Mouse (Mus musculus) granulocyte monocyte progenitor cell, adult 5-6 weeks (primary cell): Measurements from ENCODE around the gene Tas1r2. TPM values are rescaled to one million over a fixed set of nuclear protein-coding genes. Genes with fewer than 3 reads are reported as not detected.

ENCODE experiments used
- ATAC-seq: replicated peaks from 2 replicates; pipeline ENCODE4 v1.8.0; 2016; ENCODE audit warnings: mild to moderate bottlenecking, moderate TSS enrichment, inconsistent platforms; ENCODE audit not compliant: poor library complexity, severe bottlenecking
- total RNA-seq, 2 experiments: library from RNA; stranded (forward) in 1 of 2; stranded (reverse) in 1 of 2; fragments of 200-712, 200-1000 nt in 1 of 2; fragments of >200 nt in 1 of 2; fragmentation: Nextera tagmentation in 1 of 2; gene quantifications; 2 replicates each; pipeline ENCODE4 v1.2.3; 2014 to 2017

Gene Tas1r2
- total RNA-seq (2014; fragmentation: Nextera tagmentation) (not detected in 2 replicates), total RNA-seq (2017) (not detected in 2 replicates)

- no peak for ATAC-seq
Measured at GRCm38 (mm10) chr4:139653238-139653637, at the start of gene Tas1r2. Tas1r2 (plus strand) TSS chr4:139653538.

- ATAC-seq = no peak
Measured at GRCm38 (mm10) chr4:139605216-139605615, 48.1 kb upstream of the Tas1r2 start.

GRCm38 (mm10) chr4:139606732-139607131, 46.6 kb upstream of the Tas1r2 start:
- ATAC-seq = no peak

- peak; percentile 73 for ATAC-seq
Measured at GRCm38 (mm10) chr4:139608975-139609374, 44.4 kb upstream of the Tas1r2 start.

GRCm38 (mm10) chr4:139610954-139611353, 42.4 kb upstream of the Tas1r2 start:
- ATAC-seq = no peak

GRCm38 (mm10) chr4:139611542-139611953, 41.8 kb upstream of the Tas1r2 start:
- peak; percentile 60 for ATAC-seq

GRCm38 (mm10) chr4:139614524-139615260, 38.6 kb upstream of the Tas1r2 start:
- ATAC-seq = no peak

GRCm38 (mm10) chr4:139616276-139617000, 36.9 kb upstream of the Tas1r2 start:
- ATAC-seq = peak; percentile 95

- no peak for ATAC-seq
Measured at GRCm38 (mm10) chr4:139617001-139617364, 36.4 kb upstream of the Tas1r2 start.

GRCm38 (mm10) chr4:139619765-139620164, 33.6 kb upstream of the Tas1r2 start:
- ATAC-seq = no peak

- ATAC-seq = peak; percentile 94
Measured at GRCm38 (mm10) chr4:139622373-139623282, 30.7 kb upstream of the Tas1r2 start, which contains the start of gene Aldh4a1. Aldh4a1 (plus strand) TSS chr4:139622866.

- ATAC-seq = no peak
Measured at GRCm38 (mm10) chr4:139623434-139624115, 29.8 kb upstream of the Tas1r2 start.

GRCm38 (mm10) chr4:139624116-139624489, 29.2 kb upstream of the Tas1r2 start:
- ATAC-seq = no peak

GRCm38 (mm10) chr4:139624706-139625105, 28.6 kb upstream of the Tas1r2 start:
- ATAC-seq = peak; percentile 60

- no peak for ATAC-seq
Measured at GRCm38 (mm10) chr4:139627361-139627760, 26.0 kb upstream of the Tas1r2 start.

- peak; percentile 22; the same call in 1 of the 2 replicates for ATAC-seq
Measured at GRCm38 (mm10) chr4:139630171-139630570, 23.2 kb upstream of the Tas1r2 start.

GRCm38 (mm10) chr4:139631141-139631540, 22.2 kb upstream of the Tas1r2 start:
- no peak for ATAC-seq

- ATAC-seq = no peak
Measured at GRCm38 (mm10) chr4:139631569-139632253, 21.6 kb upstream of the Tas1r2 start.

- ATAC-seq = no peak
Measured at GRCm38 (mm10) chr4:139632254-139632580, 21.1 kb upstream of the Tas1r2 start.
